Mouse (Mus musculus) midbrain, postnatal 0 days (tissue): ENCODE data around the gene Pet117. TPM values are rescaled to one million over a fixed set of nuclear protein-coding genes. Genes with fewer than 3 reads are reported as not detected.
"Not testable (repeated sequence)": the region's sequence is repeated elsewhere in the genome, so short reads cannot be mapped to it uniquely, and the experiment has no call there.

Source experiments
- ATAC-seq: fragments of 200-750 bp; cut with Nextera tagmentation; 2 replicates; pipeline ENCODE4 v1.8.0; 2017; ENCODE audit warnings: moderate number of reproducible peaks, mild to moderate bottlenecking, moderate TSS enrichment, moderate library complexity; ENCODE audit not compliant: low FRiP score
- DNase-seq: peaks from one replicate; pipeline ENCODE4 v3.0.0-alpha.2; 2015; ENCODE audit warnings: low spot score
- H3K27ac ChIP-seq: fragments of 300-500 bp; sonication (generic); 2 replicates; pipeline ENCODE4 v1.5.1; 2014; ENCODE audit warnings: low read depth, mild to moderate bottlenecking, low read length, mixed read lengths
- H3K27me3 ChIP-seq: fragments of 300-500 bp; sonication (generic); 2 replicates; pipeline ENCODE4 v1.6.1; 2014; ENCODE audit warnings: low read length, control low read depth, mixed read lengths; ENCODE audit not compliant: insufficient read depth
- H3K36me3 ChIP-seq: fragments of 300-500 bp; sonication (generic); 2 replicates; pipeline ENCODE4 v1.6.1; 2014; ENCODE audit warnings: low read length, control low read depth, mixed read lengths; ENCODE audit not compliant: insufficient read depth
- H3K4me1 ChIP-seq: fragments of 300-500 bp; sonication (generic); 2 replicates; pipeline ENCODE4 v1.6.1; 2014; ENCODE audit warnings: mild to moderate bottlenecking, control low read depth, antibody characterized with exemption, low read length, mixed read lengths; ENCODE audit not compliant: insufficient read depth
- H3K4me2 ChIP-seq: fragments of 300-500 bp; sonication (generic); 2 replicates; pipeline ENCODE4 v1.6.1; 2014; ENCODE audit warnings: low read depth, mild to moderate bottlenecking, low read length, mixed read lengths; ENCODE audit not compliant: poor library complexity, severe bottlenecking
- H3K4me3 ChIP-seq: fragments of 300-500 bp; sonication (generic); 2 replicates; pipeline ENCODE4 v1.5.1; 2014; ENCODE audit warnings: low read depth, mild to moderate bottlenecking, low read length, moderate library complexity
- H3K9ac ChIP-seq: fragments of 300-500 bp; sonication (generic); replicated peaks from 2 replicates; pipeline ENCODE4 v1.6.1; 2014; ENCODE audit warnings: mild to moderate bottlenecking, low read length, moderate library complexity, mixed read lengths; ENCODE audit not compliant: poor library complexity, severe bottlenecking
- H3K9me3 ChIP-seq: fragments of 300-500 bp; sonication (generic); 2 replicates; pipeline ENCODE4 v1.6.1; 2016; ENCODE audit warnings: low read length, control low read depth
- CTCF ChIP-seq: IDR thresholded peaks from 2 replicates; pipeline ENCODE4 v1.5.1; 2016; ENCODE audit warnings: antibody characterized with exemption, mild to moderate bottlenecking
- WGBS: fragments of 180-500 bp; shearing (Covaris S2); extraction: QIAGEN DNeasy Blood & Tissue Kit; methylation state at CpG from one replicate; pipeline ENCODE4 v1.1.7; 2014; 5-methylcytosine and 5-hydroxymethylcytosine counted together
- polyA plus RNA-seq: library from polyadenylated mRNA; unstranded; fragments of >200 nt; fragmentation: Nextera tagmentation; extraction: Ambion mirVana; gene quantifications from 2 replicates; pipeline ENCODE4 v1.2.1, GENCODE M21; 2015
- total RNA-seq: library from RNA; depleted of rRNA; stranded (reverse); fragments of >200 nt; gene quantifications from 2 replicates; pipeline ENCODE4 v1.2.3, GENCODE M21; 2014

Gene Pet117
- total and polyA plus RNA-seq, 2 experiments from 2014 or later: 3.8 TPM; not detected in 1

GRCm38 (mm10) chr2:144331401-144332302 is 37.1 kb upstream of the Pet117 start, which contains the start of gene Ovol2:
Gene Ovol2, minus strand, starts transcription at chr2:144332146.
- Histone ChIP-seq H3K4me1 (peaks cover 11% of the 10 kb centered on the region; the same call in 1 of the 2 replicates), H3K9ac (peak within 1 kb of the TSS; percentile 9; the same call in 1 of the 2 replicates), H3K4me2 (peak within 1 kb of the TSS; percentile 77), H3K9me3 (no peaks in the 10 kb centered on the region), H3K27me3 (peaks cover 55% of the 10 kb centered on the region), H3K27ac (no peak within 1 kb of the TSS), H3K4me3 (peak within 1 kb of the TSS; percentile 42), H3K36me3 (no peaks in the 10 kb centered on the region)
- ATAC-seq (peak; percentile 51), DNase-seq (no peak)
- TF ChIP-seq CTCF: no peak
- whole genome bisulfite sequencing: 1% methylated on average over 61 of the region's 62 CpGs

- Histone ChIP-seq H3K4me1 (peaks cover 11% of the 10 kb centered on the region; the same call in 1 of the 2 replicates), H3K9ac (no peak overlapping the region), H3K4me3 (peak overlapping the region; percentile 26; the same call in 1 of the 2 replicates), H3K27ac (no peak overlapping the region), H3K4me2 (peak overlapping the region; percentile 77), H3K9me3 (no peaks in the 10 kb centered on the region), H3K36me3 (no peaks in the 10 kb centered on the region), H3K27me3 (peaks cover 49% of the 10 kb centered on the region)
- DNase-seq (no peak), ATAC-seq (no peak)
- WGBS: 5% methylated on average over 9 of the region's 9 CpGs
- no peak for TF ChIP-seq CTCF
Measured at GRCm38 (mm10) chr2:144332486-144332885, 36.3 kb upstream of the Pet117 start.

GRCm38 (mm10) chr2:144333138-144333842 is 35.5 kb upstream of the Pet117 start:
- DNase-seq (no peak), ATAC-seq (no peak)
- Histone ChIP-seq H3K36me3 (no peaks in the 10 kb centered on the region), H3K4me1 (peaks cover 11% of the 10 kb centered on the region; the same call in 1 of the 2 replicates), H3K27me3 (peaks cover 45% of the 10 kb centered on the region), H3K9ac (no peak overlapping the region), H3K27ac (no peak overlapping the region), H3K4me3 (peak overlapping the region; percentile 26; the same call in 1 of the 2 replicates), H3K4me2 (peak overlapping the region; percentile 77), H3K9me3 (no peaks in the 10 kb centered on the region)
- whole genome bisulfite sequencing: 8% methylated on average over 28 of the region's 28 CpGs
- peak; percentile 50 for TF ChIP-seq CTCF

- no peak for DNase-seq
- no peak for ATAC-seq
- no peak for TF ChIP-seq CTCF
- H3K27me3 ChIP-seq: peaks cover 16% of the 10 kb centered on the region
- no peak overlapping the region for H3K9ac ChIP-seq
- H3K4me3 ChIP-seq: no peak overlapping the region
- H3K9me3 ChIP-seq: no peaks in the 10 kb centered on the region
- WGBS: 72% methylated on average over 3 of the region's 3 CpGs
- no peak overlapping the region for H3K4me2 ChIP-seq
- no peaks in the 10 kb centered on the region for H3K36me3 ChIP-seq
- H3K4me1 ChIP-seq: no peaks in the 10 kb centered on the region
- H3K27ac ChIP-seq: no peak overlapping the region
Measured at GRCm38 (mm10) chr2:144337230-144337629, 31.6 kb upstream of the Pet117 start.

GRCm38 (mm10) chr2:144337701-144338100 is 31.1 kb upstream of the Pet117 start:
- no peak overlapping the region for H3K4me2 ChIP-seq
- H3K36me3 ChIP-seq: no peaks in the 10 kb centered on the region
- ATAC-seq: no peak
- H3K27me3 ChIP-seq: peaks cover 16% of the 10 kb centered on the region
- no peak overlapping the region for H3K27ac ChIP-seq
- WGBS: 84% methylated on average over 6 of the region's 8 CpGs
- no peaks in the 10 kb centered on the region for H3K9me3 ChIP-seq
- H3K4me1 ChIP-seq: no peaks in the 10 kb centered on the region
- H3K9ac ChIP-seq: no peak overlapping the region
- no peak for TF ChIP-seq CTCF
- H3K4me3 ChIP-seq: no peak overlapping the region
- no peak for DNase-seq

- ATAC-seq: not testable (repeated sequence)
- 81% methylated on average over 6 of the region's 6 CpGs for WGBS
Measured at GRCm38 (mm10) chr2:144338149-144338548, 30.6 kb upstream of the Pet117 start.

More at GRCm38 (mm10) chr2:144338149-144338548, 30.6 kb upstream of the Pet117 start:
- not testable (repeated sequence) for H3K27ac ChIP-seq, H3K36me3 ChIP-seq, H3K4me2 ChIP-seq, H3K9ac ChIP-seq, H3K4me3 ChIP-seq, H3K9me3 ChIP-seq, DNase-seq, H3K4me1 ChIP-seq
- H3K27me3 ChIP-seq: peaks cover 12% of the 10 kb centered on the region
